Mouse (Mus musculus) kidney, postnatal 0 days (tissue): ENCODE results near the gene Ptprn. TPM values are rescaled to one million over a fixed set of nuclear protein-coding genes. Genes with fewer than 3 reads are reported as not detected.

ENCODE experiments used
- ATAC-seq: fragments of 200-750 bp; cut with Nextera tagmentation; replicated peaks from 2 replicates; pipeline ENCODE4 v1.8.0; 2017; ENCODE audit warnings: low read depth, moderate number of reproducible peaks, moderate TSS enrichment, moderate library complexity; ENCODE audit not compliant: low FRiP score
- DNase-seq: peaks from one replicate; pipeline ENCODE4 v3.0.0-alpha.2; 2016; ENCODE audit warnings: low spot score
- H3K27ac ChIP-seq: fragments of 300-500 bp; sonication (generic); 2 replicates; pipeline ENCODE4 v1.5.1; 2014; ENCODE audit warnings: mild to moderate bottlenecking
- H3K27me3 ChIP-seq: fragments of 300-500 bp; sonication (generic); 2 replicates; pipeline ENCODE4 v1.6.1; 2014; ENCODE audit warnings: low read length, mixed read lengths; ENCODE audit not compliant: insufficient read depth
- H3K36me3 ChIP-seq: fragments of 300-500 bp; sonication (generic); 2 replicates; pipeline ENCODE4 v1.6.1; 2014; ENCODE audit warnings: low read length, mixed read lengths; ENCODE audit not compliant: insufficient read depth
- H3K4me1 ChIP-seq: fragments of 300-500 bp; sonication (generic); replicated peaks from 2 replicates; pipeline ENCODE4 v1.6.1; 2014; ENCODE audit warnings: antibody characterized with exemption, low read length, mixed read lengths; ENCODE audit not compliant: insufficient read depth
- H3K4me2 ChIP-seq: fragments of 300-500 bp; sonication (generic); 2 replicates; pipeline ENCODE4 v1.6.1; 2014; ENCODE audit warnings: mild to moderate bottlenecking, low read length, moderate library complexity, mixed read lengths
- H3K4me3 ChIP-seq: fragments of 300-500 bp; sonication (generic); replicated peaks from 2 replicates; pipeline ENCODE4 v1.5.1; 2014; ENCODE audit warnings: low read depth, low read length
- H3K9ac ChIP-seq: fragments of 300-500 bp; sonication (generic); 2 replicates; pipeline ENCODE4 v1.6.1; 2014; ENCODE audit warnings: low read depth, low read length
- H3K9me3 ChIP-seq: fragments of 300-500 bp; sonication (generic); replicated peaks from 2 replicates; pipeline ENCODE4 v1.6.1; 2016; ENCODE audit warnings: low read length, inconsistent platforms, mixed read lengths
- CTCF ChIP-seq: IDR thresholded peaks from 2 replicates; pipeline ENCODE4 v1.5.1; 2016; ENCODE audit warnings: antibody characterized with exemption, low read depth, mild to moderate bottlenecking, moderate library complexity
- WGBS: fragments of 180-500 bp; shearing (Covaris S2); extraction: QIAGEN DNeasy Blood & Tissue Kit; methylation state at CpG from one replicate; pipeline ENCODE4 v1.1.7; 2014; 5-methylcytosine and 5-hydroxymethylcytosine counted together
- polyA plus RNA-seq: library from polyadenylated mRNA; unstranded; fragments of >200 nt; fragmentation: Nextera tagmentation; extraction: Ambion mirVana; gene quantifications from 2 replicates; pipeline ENCODE4 v1.2.1, GENCODE M21; 2015

The Ptprn gene
- polyA plus RNA-seq, 1 experiment from 2014 or later, result 0.13 TPM

- Histone ChIP-seq H3K27me3 (peaks cover 10% of the 10 kb centered on the region; the same call in 1 of the 2 replicates), H3K9ac (no peak overlapping the region), H3K9me3 (no peaks in the 10 kb centered on the region), H3K4me1 (peaks cover 18% of the 10 kb centered on the region), H3K27ac (peak overlapping the region; percentile 85), H3K4me3 (no peak overlapping the region), H3K4me2 (peak overlapping the region; percentile 18), H3K36me3 (peaks cover 28% of the 10 kb centered on the region)
- no peak for TF ChIP-seq CTCF
- ATAC-seq (no peak), DNase-seq (no peak)
- WGBS, result 85% methylated on average over 9 of the region's 9 CpGs
Measured at GRCm38 (mm10) chr1:75215785-75216184, 48.5 kb downstream of the Ptprn start.

- H3K4me2 ChIP-seq, result peak overlapping the region; percentile 0; the same call in 1 of the 2 replicates
- no peaks in the 10 kb centered on the region for H3K9me3 ChIP-seq
- H3K27me3 ChIP-seq, result peaks cover 10% of the 10 kb centered on the region; the same call in 1 of the 2 replicates
- DNase-seq (no peak), ATAC-seq (no peak)
- peak overlapping the region; percentile 85 for H3K27ac ChIP-seq
- H3K4me3 ChIP-seq, result no peak overlapping the region
- H3K36me3 ChIP-seq, result peaks cover 28% of the 10 kb centered on the region
- no peak for TF ChIP-seq CTCF
- 61% methylated on average over 5 of the region's 5 CpGs for WGBS
- H3K4me1 ChIP-seq, result peaks cover 19% of the 10 kb centered on the region
- H3K9ac ChIP-seq, result no peak overlapping the region
Measured at GRCm38 (mm10) chr1:75214886-75215285, 49.4 kb downstream of the Ptprn start.

GRCm38 (mm10) chr1:75214442-75214841 lies 49.9 kb downstream of the Ptprn start:
- Histone ChIP-seq H3K4me2 (peak overlapping the region; percentile 0; the same call in 1 of the 2 replicates), H3K27ac (peak overlapping the region; percentile 85), H3K36me3 (peaks cover 28% of the 10 kb centered on the region), H3K4me1 (peaks cover 20% of the 10 kb centered on the region), H3K27me3 (0 out of 2 replicates have a peak, but pooled peaks cover 6% of the 10 kb centered on the region), H3K4me3 (no peak overlapping the region), H3K9me3 (no peaks in the 10 kb centered on the region), H3K9ac (no peak overlapping the region)
- no peak for TF ChIP-seq CTCF
- WGBS, result 55% methylated on average over 2 of the region's 2 CpGs
- DNase-seq, result peak; percentile 68
- ATAC-seq, result peak; percentile 81

GRCm38 (mm10) chr1:75213096-75213495 lies 51.2 kb downstream of the Ptprn start:
- H3K27ac ChIP-seq, result peak overlapping the region; percentile 85; the same call in 1 of the 2 replicates
- DNase-seq (no peak), ATAC-seq (no peak)
- no peak overlapping the region for H3K4me3 ChIP-seq
- 85% methylated on average over 7 of the region's 7 CpGs for WGBS
- H3K9me3 ChIP-seq, result no peaks in the 10 kb centered on the region
- no peaks in the 10 kb centered on the region for H3K27me3 ChIP-seq
- TF ChIP-seq CTCF, result no peak
- H3K4me2 ChIP-seq, result no peak overlapping the region
- H3K36me3 ChIP-seq, result peaks cover 28% of the 10 kb centered on the region
- H3K9ac ChIP-seq, result no peak overlapping the region
- peaks cover 15% of the 10 kb centered on the region for H3K4me1 ChIP-seq

GRCm38 (mm10) chr1:75212542-75212941 lies 51.8 kb downstream of the Ptprn start:
- H3K27ac ChIP-seq, result 0 out of 2 replicates have a peak overlapping the region, but pooled peaks have one; percentile 85
- no peak overlapping the region for H3K9ac ChIP-seq
- H3K36me3 ChIP-seq, result peaks cover 28% of the 10 kb centered on the region
- no peak for TF ChIP-seq CTCF
- H3K9me3 ChIP-seq, result no peaks in the 10 kb centered on the region
- H3K4me1 ChIP-seq, result peaks cover 15% of the 10 kb centered on the region
- H3K27me3 ChIP-seq, result no peaks in the 10 kb centered on the region
- no peak overlapping the region for H3K4me2 ChIP-seq
- ATAC-seq (no peak), DNase-seq (no peak)
- 77% methylated on average over 4 of the region's 4 CpGs for WGBS
- H3K4me3 ChIP-seq, result no peak overlapping the region

GRCm38 (mm10) chr1:75211141-75211708 lies 53.1 kb downstream of the Ptprn start:
- Histone ChIP-seq H3K36me3 (peaks cover 28% of the 10 kb centered on the region), H3K4me2 (peak overlapping the region; percentile 92), H3K4me1 (peaks cover 15% of the 10 kb centered on the region), H3K9me3 (no peaks in the 10 kb centered on the region), H3K27ac (peak overlapping the region; percentile 65; the same call in 1 of the 2 replicates), H3K4me3 (peak overlapping the region; percentile 71), H3K9ac (peak overlapping the region; percentile 87), H3K27me3 (no peaks in the 10 kb centered on the region)
- no peak for ATAC-seq
- DNase-seq, result no peak
- TF ChIP-seq CTCF, result no peak
- 12% methylated on average over 17 of the region's 17 CpGs for WGBS
